Mouse (Mus musculus) splenic B cell, adult 2 months (primary cell): ENCODE results near the gene Magi2.

Experiments used
- DNase-seq: peaks from one replicate; pipeline ENCODE4 v3.0.0-alpha.2; 2011; ENCODE audit warnings: low read depth, low spot score
- H3K27me3 ChIP-seq: 2 replicates; pipeline ENCODE4 v1.6.1; 2012; ENCODE audit warnings: mild to moderate bottlenecking, low read length, moderate library complexity, mixed read lengths; ENCODE audit not compliant: control insufficient read depth, poor library complexity, insufficient read depth, severe bottlenecking
- H3K36me3 ChIP-seq: 2 replicates; pipeline ENCODE4 v1.6.1; 2012; ENCODE audit warnings: mild to moderate bottlenecking, low read length, moderate library complexity, mixed read lengths; ENCODE audit not compliant: control insufficient read depth, poor library complexity, insufficient read depth, severe bottlenecking

Magi2 gene

GRCm38 (mm10) chr5:19226866-19227243 is at the start of gene Magi2:
Gene Magi2 (plus strand): TSS chr5:19227036.
- H3K27me3 ChIP-seq = no peaks in the 10 kb centered on the region
- H3K36me3 ChIP-seq = no peaks in the 10 kb centered on the region
- DNase-seq = no peak

DNA sequence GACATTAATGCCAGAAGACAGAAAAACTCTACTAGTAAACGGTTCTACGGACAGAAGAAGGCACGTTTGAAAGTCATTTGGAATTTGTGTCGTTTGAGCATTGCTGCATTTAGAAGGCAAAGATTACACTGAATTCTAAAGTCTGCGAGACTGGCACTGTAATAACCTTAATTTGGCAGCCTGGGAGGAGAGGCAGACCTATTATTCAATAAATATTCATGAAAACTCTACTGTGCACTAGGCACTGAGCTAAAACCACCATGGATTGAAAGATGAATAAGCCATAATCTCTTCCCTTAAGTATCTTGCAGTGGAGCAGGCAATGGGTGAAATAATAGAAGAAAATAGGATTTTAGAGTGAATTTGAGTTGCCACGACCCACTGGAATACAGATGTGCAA is 48.2 kb upstream of the Magi2 start:
- DNase-seq = no peak
- H3K27me3 ChIP-seq = no peaks in the 10 kb centered on the region
- H3K36me3 ChIP-seq = no peaks in the 10 kb centered on the region

DNA sequence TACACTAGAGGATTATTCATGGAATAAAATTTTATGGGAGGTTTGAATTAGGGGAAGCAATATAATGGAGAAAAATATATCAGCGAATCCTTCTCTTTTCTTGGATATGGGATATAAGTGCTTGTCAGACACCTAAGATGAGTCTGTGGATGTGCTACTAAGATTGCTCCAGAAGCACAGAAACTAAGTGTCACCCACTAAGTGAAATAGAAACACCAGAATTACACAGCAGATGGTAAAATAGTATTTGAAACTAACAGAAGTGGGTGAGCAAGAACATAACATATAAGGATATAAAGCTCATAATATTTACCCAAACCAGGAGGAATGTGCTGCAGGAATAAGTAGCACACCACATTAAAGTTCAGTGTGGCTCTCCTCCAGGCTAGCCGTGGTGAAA is 40.7 kb upstream of the Magi2 start:
- DNase-seq = no peak

GRCm38 (mm10) chr5:19211665-19212064 is 15.2 kb upstream of the Magi2 start:
- no peak for DNase-seq
- Histone ChIP-seq H3K36me3 (no peaks in the 10 kb centered on the region), H3K27me3 (no peaks in the 10 kb centered on the region)

More for the DNA sequence above, 40.7 kb upstream of the Magi2 start:
- Histone ChIP-seq H3K27me3 (no peaks in the 10 kb centered on the region), H3K36me3 (no peaks in the 10 kb centered on the region)

DNA sequence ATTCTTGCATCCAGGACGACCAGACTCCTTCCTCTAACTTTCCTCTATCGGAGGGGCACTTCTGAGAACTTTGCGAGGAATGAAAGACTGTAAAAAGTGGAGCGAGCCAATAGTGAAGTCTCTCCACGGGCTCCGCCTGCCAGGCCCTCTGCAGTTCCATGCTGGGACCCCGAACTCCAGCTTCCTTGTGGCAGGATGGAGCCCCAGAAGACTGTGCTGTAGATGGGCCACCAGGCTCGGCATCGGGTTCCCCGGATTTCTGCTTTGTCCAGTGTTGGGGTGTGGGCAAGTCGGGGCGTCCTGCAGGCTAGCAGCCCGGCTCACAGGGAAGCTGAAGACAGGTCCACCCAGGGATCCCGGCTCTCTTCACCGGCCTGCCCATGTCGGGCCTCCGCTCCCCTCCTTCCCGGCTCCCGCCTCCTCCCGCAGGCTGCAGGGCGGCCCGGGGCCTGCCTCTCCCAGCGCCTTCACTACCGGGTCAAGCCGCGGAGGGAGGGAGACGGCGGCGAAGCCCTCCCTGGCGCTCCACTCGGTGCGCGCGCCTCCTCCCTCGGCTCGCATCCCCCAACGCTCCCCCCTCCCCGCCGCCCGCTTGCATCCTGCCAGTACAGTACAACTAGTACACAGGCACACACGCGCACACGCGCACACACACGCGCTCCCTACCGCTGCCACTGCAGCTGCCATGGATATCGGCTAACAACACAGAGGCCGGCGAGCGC is 531 bp upstream of the Magi2 start:
- Histone ChIP-seq H3K27me3 (no peaks in the 10 kb centered on the region), H3K36me3 (no peaks in the 10 kb centered on the region)
- DNase-seq = no peak

DNA sequence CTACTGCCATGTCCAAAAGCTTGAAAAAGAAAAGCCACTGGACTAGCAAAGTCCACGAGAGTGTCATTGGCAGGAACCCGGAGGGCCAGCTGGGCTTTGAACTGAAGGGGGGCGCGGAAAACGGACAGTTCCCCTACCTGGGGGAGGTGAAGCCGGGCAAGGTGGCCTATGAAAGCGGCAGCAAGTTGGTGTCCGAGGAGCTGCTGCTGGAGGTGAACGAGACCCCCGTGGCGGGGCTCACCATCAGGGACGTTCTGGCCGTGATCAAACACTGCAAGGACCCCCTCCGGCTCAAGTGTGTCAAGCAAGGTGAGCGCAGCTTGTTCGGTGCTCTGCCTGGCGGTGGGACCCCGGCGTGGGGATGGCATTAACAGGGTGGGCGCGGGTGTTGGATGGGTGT is 445 bp downstream of the Magi2 start:
- DNase-seq = no peak
- Histone ChIP-seq H3K27me3 (no peaks in the 10 kb centered on the region), H3K36me3 (no peaks in the 10 kb centered on the region)

DNA sequence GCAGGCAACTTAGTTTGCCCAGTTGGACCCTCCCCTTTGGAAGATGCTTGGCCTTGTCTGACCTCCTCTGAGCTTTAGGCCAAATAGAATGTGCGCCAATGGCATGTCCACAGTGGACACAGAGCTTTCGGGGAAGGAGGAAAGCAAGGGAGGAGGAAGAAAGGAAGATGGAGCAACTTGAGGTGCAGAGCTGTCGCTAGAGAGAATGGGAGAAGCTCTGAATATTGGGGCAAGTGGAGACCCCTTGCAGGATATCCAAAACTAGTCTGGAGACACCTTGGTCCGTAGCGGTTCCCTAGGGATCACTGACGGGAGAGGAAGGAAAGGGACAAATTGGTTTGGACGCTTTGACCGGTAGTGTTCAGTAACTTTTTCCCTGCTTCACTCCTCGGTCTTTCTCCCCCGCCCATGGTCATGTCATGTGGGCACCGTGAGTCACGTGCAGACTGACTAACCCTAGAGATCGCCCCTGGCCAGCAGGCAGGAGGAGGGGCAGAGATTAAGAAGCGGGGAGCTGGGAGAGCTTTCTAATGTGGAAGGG is 1.0 kb downstream of the Magi2 start:
- Histone ChIP-seq H3K36me3 (no peaks in the 10 kb centered on the region), H3K27me3 (no peaks in the 10 kb centered on the region)
- no peak for DNase-seq

- Histone ChIP-seq H3K36me3 (no peaks in the 10 kb centered on the region), H3K27me3 (no peaks in the 10 kb centered on the region)
- no peak for DNase-seq
These were observed 15.0 kb downstream of the Magi2 start for GRCm38 (mm10) chr5:19241797-19242196.

DNA sequence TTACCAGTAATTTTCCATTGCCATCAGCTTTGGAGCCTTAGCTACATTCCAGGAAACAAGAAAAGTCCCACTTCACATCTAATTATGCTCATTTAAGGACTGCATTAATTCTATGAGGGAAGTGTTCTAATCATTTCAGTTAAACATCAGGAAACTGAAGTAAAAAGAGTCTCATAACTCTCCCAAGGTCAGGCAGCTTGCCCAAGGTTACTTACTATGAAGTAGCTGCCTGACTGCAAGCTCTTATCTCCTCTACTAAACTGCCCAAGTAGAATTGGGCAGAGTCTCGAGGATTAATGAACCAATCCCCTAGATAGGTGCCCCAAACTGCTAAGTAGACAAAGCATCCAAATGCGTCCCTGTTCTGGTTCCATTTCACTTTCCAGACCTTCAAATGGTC is 19.6 kb downstream of the Magi2 start:
- Histone ChIP-seq H3K27me3 (no peaks in the 10 kb centered on the region), H3K36me3 (no peaks in the 10 kb centered on the region)
- no peak for DNase-seq

GRCm38 (mm10) chr5:19247266-19247665 is 20.4 kb downstream of the Magi2 start:
- DNase-seq = no peak
- no peaks in the 10 kb centered on the region for H3K36me3 ChIP-seq
- no peaks in the 10 kb centered on the region for H3K27me3 ChIP-seq

GRCm38 (mm10) chr5:19262816-19263215 is 36.0 kb downstream of the Magi2 start:
- no peak for DNase-seq
- H3K27me3 ChIP-seq = no peaks in the 10 kb centered on the region
- no peaks in the 10 kb centered on the region for H3K36me3 ChIP-seq

GRCm38 (mm10) chr5:19264627-19265026 is 37.8 kb downstream of the Magi2 start:
- no peaks in the 10 kb centered on the region for H3K36me3 ChIP-seq
- no peak for DNase-seq
- H3K27me3 ChIP-seq = no peaks in the 10 kb centered on the region

GRCm38 (mm10) chr5:19292581-19292980 is 65.7 kb downstream of the Magi2 start:
- DNase-seq = no peak
- H3K27me3 ChIP-seq = no peaks in the 10 kb centered on the region
- H3K36me3 ChIP-seq = no peaks in the 10 kb centered on the region

DNA sequence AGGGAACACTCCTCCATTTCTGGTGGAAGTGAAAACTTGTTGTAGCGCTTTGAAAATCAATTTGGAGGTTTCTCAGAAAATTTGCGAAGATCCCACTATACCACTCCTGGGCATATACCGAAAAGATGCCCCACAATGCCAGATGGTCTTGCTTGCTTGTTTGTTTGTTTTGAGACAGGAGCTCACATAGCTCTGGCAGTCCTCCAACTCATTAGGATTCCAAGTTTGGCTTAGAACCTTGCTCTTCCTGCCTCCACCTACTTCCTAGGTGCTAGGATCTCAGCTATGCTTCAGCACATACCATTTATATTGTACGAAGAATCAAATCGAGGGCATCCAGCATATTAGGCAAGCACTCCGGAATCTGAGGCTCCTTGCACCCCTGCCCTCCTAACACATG is 79.8 kb downstream of the Magi2 start:
- DNase-seq = no peak
- Histone ChIP-seq H3K36me3 (no peaks in the 10 kb centered on the region), H3K27me3 (no peaks in the 10 kb centered on the region)

GRCm38 (mm10) chr5:19309870-19310269 is 83.0 kb downstream of the Magi2 start:
- H3K36me3 ChIP-seq = no peaks in the 10 kb centered on the region
- H3K27me3 ChIP-seq = no peaks in the 10 kb centered on the region
- no peak for DNase-seq

DNA sequence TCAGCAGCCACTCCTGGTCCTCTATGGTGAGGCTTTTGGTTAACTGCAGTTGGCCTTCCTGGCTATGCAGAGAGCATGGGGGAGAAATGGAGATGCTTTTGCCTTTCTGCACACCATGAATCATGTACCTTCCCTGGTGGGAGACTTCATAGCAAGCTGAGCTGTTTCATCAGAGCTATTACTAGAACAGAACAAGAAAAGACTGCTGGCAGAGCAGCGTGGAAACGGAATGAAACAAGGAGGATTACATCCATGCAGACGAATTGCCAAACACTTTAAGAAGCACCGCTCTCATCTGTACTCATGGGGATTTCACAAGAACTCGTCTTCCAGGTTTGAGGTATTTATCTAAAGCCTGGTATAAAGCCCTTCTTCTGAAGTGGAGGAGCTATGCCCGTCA is 95.7 kb downstream of the Magi2 start:
- no peaks in the 10 kb centered on the region for H3K36me3 ChIP-seq
- DNase-seq = no peak
- H3K27me3 ChIP-seq = no peaks in the 10 kb centered on the region
